Mouse (Mus musculus): ENCODE measurements around the gene Mogat1. TPM values are rescaled to one million over a fixed set of nuclear protein-coding genes. Genes with fewer than 3 reads are reported as not detected.
"Not testable (repeated sequence)": the region's sequence is repeated elsewhere in the genome, so short reads cannot be mapped to it uniquely, and the experiment has no call there.

The Mogat1 gene
- not detected for total RNA-seq (2021)

DNA sequence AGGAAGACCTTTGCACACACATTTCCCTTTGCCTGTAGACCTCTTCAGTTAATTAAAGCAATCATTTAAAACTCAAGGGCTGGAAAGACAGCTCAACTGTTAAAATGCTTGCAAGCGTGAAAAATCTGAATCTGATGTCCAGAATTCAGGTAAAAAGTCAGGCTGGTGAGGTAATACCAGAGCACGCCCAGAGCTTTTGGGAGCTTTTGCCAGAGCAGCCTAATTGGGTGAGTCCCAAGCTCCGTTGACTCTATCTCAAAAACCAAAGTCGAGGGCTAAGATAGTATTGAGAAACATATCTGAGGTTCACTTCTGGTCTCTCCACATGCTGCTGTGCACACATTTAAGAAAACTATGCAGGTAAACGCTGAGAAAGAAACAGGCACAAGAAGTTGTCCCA lies at the start of gene Mogat1:
Gene Mogat1 (plus strand): TSS at position 130 of the 400 bp plus-strand sequence.
- DNase-seq: no peak

DNA sequence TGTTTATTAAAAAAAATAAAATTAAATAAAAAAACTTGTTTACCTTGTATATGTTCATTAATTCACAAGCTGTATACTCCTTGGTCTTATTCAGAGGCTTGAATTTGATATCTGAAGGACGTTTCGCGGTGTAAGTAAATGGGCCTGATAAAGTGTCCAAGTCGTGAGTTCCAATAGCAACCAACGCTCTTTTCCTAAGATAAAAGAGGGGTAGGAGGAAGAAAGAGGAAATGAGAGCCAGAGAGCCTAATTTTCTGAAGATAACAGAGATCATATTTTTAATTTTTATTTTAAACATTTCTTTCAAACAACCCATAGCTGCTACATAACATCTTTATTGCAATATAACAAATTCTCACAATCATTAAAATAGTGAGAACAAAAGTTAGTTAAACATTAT lies 38.4 kb upstream of the Mogat1 start:
- DNase-seq: no peak

DNA sequence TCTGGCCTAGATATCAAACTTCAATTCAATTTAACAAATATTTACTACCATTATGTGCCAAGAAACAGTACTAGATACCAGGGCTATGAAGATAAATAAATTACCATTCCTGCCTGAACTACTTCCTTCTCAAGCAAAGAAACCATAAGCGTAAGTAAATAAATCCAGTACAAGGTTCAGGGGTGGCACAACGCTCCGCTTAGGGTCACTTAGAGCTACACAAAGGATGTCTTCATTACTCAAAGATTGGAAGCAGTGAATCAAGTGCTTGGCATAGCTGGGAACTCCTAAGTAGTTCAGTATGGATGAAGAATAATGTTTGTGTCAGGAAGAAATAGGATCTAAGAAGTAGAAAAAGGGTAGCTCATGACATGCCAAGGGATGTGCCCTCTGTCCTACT lies 27.4 kb upstream of the Mogat1 start:
- DNase-seq: no peak

DNA sequence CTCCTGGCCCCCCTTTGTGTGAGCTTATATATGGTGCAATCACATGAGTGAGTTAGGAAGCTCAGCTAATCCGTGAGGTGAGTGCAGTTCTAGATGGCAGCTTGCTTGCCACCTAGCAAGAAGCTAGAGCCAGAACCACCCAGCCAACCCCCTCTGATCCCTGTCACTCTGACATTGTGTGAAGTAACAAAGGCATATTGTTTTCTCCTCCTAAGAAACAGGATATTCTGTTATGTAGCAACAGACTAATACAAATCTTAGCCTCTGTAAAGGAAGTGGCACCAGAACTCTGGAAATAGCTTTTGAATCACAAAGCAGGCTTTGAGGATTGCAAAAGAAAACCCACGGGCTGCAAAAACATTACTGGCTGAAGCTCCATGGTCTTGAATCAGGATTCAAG lies 26.4 kb upstream of the Mogat1 start:
- DNase-seq: no peak

DNA sequence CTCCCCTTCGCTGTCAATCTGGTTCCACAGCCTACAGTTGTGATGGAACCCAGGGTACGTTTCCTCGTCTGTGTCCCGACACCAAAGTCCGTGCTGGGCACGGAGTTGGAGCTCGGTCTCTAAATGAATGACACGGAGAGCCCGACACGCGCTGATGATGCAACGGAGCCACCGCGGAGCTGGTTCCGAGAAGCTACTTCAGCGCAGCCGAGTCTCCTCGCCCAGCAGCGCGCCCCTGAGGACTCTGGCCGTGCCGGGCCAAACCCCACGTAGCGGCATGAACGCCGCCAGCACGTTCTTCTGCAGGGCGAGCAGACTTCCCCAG lies 22.4 kb upstream of the Mogat1 start:
- DNase-seq: no peak

DNA sequence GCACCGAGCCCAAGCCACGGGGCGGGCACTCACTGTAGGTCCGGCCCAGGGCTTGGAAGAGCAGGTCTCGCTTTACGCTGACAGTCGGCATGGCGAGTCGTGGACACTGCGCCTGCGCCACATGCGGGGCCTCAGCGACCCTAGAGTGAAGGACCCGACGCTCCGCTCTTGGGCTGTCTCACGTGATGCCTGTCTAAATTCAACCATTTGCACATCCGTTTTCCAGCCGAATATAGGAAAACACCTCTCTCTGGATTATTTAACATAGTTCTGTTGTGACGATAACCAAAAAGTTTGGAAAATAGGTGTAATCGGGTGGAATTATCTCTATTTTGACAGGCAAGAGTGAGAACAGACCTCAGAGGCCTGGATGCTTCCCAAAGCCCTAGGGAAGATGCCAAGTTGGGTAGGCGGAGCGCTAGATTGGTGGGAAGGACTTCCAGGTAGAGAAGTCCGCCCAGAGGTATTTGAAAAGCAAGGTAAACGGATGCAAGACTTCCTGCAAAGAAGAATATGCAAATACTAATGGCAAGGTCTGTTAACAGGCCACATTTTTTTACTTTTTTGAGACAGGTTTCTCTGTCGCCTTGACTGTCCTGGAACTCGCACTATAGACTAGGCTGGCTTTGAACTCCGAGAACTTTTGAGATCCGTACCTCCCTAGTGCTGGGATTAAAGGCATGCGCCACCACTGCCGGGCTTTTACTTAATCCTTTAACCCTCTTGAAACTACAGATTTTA lies 21.9 kb upstream of the Mogat1 start, which contains the start of gene Farsb:
Gene Farsb (minus strand): TSS at position 146 of the 741 bp plus-strand sequence.
- DNase-seq: peak; percentile 86 to 88

DNA sequence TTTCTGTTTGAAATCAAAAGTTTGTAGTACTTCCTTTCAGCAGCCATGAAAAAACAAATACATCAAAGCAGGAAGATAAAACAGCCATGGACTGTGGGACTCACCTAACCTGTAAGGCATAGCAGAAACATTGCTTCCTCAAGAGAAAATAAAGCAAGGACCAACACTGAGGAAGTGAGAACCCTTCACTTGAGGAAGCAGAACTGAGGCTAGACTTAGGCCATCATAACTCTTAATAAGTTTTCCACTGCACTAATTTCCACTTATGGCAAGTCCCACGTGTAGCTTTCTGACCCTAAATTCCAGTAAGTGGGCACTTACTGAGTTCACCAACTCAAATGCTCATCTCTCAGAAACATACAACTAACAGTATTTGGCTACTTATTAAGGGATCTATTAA lies 20.6 kb upstream of the Mogat1 start:
- no peak for DNase-seq

DNA sequence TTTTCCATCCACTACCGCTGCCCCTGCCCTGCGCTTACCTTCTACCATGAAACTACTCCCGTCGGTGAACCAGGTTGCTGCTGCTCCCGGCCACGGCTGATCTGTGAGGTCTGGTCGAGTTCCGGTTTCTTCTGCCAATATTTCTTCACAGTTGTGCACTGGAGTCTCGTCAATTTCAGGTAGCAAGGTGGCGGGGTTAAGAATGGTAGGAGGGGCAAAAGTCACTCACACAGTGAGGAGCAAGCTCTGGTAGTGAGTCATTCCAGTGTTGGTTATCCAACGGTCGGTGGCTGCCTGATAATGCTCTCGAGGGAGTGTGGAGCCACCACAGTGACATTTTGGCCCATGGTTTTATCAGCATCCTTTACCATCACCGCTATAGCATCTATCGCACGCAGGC lies 9.8 kb upstream of the Mogat1 start:
- no peak for DNase-seq

DNA sequence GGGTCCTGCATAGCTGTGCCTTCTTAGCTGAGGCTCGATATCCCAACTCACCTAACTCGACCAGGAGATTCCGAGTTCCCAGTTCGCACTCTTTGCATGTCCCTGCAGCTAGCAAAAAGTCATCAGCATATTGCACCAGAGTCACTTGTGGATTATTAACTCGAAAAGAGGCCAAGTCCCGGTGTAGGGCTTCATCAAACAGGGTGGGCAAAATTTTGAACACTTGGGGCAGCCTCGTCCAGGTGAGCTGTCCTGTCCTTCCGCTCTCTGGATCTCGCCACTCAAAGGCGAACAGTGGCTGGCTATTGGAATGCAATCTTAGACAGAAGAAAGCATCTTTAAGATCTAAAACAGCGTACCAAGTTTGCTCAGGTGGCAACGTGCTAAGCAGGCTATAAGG lies 8.9 kb upstream of the Mogat1 start:
- not testable (repeated sequence) for DNase-seq

DNA sequence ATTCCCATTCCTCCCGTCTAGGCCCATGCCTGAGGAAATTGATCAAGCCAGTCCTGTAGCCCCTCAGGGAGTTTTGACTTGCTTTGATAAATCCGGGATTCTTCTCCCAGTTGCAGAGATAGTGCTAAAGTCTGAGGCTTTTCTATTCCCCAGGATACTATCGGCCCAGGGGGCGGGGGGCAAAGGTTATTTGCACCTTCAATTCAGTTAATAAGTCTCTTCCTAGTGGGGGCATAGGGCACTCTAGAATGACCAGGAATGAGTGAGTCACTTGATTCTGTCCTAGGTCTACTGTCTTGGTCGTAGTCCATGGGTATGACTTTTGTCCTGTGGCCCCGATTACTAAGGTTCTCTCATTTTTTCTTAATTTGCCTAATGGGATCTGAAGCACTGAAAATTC lies 8.3 kb upstream of the Mogat1 start:
- no peak for DNase-seq

DNA sequence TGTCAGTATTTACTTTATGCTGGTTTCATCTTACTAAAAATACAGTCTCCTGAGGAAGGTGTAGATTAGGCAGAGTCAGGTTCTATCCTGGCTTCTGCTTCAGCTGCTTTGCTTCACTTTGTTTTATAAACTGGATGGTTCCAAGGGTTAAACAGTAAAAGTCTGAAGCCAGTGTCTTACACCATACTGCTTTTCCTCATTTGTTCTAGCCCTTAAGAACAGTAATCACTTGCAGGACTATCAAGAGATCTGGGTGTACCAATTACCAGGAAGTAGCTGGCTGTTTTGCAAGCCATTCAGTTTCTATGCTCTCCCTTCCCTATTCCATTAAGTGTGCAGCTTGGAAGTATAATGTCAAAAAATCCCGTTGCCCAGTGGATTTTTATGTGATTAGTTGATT lies 3.7 kb upstream of the Mogat1 start:
- no peak for DNase-seq

DNA sequence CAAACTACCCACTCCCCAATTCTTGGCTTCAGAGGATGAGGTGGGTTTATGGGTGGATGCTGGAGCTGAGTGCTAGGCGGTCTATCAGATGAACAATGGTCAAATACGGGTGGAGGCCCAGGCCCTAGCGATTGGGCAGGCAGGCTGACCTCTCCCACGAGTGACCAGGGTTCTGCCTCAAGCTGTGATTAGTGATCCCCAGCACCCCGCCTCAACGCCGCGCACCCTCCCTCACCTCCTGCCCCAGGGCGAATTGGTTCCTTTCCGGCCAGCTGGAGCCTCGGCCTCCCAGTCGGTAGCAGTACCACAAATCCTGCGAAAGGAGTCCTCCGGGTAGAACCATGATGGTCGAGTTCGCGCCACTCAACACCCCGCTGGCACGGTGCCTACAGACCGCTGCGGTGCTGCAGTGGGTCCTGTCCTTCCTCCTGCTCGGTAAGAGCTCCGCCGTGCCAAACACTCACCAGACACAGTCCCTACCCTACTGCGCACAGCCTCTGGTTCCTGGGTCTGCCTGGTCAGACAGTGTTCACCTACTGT lies 900 bp downstream of the Mogat1 start, which contains the start of gene BC035947:
Gene BC035947 (minus strand): TSS at position 538 of the 540 bp plus-strand sequence.
- no peak for DNase-seq

DNA sequence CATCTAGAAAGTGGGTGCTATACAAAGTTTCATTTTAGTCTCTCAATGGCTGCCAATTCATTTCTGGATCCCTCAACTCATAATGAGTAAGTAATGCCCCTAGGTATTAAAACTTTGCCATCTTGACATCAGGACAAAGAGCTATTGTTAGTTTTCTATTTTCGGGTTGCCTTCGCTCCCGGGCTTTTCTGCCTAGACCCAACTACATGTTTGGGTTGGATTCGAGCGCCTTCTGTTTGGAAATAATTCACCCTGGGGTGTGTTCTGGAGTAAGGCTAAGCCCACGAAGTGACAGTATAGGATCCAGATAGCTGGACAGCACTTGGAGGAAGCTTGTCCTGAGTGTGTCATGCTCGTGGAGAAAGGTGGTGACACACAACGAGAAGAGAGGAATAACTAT lies 2.0 kb downstream of the Mogat1 start:
- DNase-seq: no peak

DNA sequence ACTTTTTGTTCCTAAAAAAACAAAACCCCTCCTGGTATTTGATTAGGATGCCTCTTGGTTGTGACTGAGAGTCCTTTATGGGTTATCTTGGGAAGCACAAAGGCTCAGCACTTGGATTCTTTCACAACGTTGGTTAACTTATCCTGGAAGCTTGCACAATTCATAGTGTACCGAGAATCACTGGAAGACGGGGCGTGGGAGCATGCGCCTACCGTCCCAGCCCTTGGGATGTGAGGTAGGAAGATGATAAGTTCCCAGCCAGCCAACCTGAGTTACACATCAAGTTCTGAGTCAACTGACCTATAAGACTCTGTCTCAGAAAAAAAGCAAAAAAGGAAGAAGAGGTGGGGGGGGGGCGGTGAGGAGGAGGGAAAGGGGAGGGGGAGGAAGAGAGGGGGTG lies 8.1 kb downstream of the Mogat1 start:
- DNase-seq: no peak

DNA sequence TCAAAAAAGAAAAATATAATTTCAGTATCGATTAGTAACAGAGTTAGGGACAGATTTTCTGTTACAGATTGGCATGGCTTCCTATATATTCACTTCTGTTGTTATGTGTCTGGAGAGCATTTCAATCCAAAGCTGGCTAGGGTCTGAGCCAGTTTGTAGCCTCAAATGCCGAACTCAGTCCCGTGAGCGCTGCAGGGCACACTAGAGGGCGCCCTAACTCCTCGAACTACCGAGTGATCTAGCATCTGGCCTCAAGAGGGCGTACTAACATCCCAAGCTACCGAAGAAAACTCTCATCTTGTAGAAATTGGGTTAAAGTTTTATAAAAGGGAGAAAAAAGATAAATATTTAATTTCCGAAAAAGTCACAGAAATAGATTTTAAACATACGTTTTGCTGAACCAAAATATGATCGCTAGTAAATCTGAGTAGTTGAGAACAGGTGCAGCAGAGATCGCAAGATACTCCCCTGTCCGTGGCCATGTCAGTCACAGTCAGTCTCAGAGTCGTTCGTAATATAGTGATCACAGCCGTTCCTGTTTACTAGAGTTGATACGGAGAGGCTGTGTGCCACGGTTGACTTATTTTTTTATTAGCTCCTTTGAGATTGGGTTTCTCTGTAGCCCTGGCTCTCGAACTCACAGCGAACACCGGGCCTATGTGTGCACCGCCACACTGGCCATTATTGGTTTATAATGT lies 14.5 kb downstream of the Mogat1 start:
- DNase-seq: peak; percentile 67 to 71

DNA sequence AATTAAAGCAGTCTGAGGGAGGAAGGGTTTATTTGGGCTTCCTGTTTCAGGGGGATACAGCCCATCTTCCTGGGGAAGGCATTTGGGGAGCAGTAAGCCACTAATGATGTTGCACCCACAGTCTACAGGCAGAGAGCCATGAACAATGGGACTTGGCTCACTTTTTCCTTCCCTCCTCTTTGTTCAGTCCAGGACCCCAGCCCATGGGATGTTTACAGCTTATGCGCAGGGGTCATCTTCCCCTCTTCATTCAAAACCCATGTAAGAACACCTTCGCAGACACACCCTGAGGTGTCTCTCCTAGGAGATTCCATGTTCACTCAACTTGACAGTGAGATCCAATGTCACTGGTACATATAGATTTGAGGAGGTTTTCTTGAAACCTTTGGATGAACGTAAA lies 17.6 kb downstream of the Mogat1 start:
- no peak for DNase-seq

DNA sequence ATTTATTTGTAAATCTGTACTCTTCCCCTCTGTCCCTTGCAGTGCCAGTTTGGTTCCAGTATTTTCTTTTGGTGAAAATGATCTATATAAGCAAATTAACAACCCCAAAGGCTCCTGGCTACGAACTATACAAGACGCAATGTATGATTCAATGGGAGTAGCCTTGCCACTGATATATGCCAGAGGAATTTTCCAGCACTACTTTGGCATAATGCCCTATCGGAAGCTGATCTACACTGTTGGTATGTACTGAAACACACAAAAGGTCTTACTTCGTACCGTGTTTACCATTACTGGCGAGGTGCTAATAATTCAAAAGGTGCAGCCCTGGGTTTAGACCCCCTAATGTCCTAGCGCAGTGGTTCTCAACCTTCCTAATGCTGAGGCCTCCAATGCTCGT lies 18.2 kb downstream of the Mogat1 start:
- no peak for DNase-seq

DNA sequence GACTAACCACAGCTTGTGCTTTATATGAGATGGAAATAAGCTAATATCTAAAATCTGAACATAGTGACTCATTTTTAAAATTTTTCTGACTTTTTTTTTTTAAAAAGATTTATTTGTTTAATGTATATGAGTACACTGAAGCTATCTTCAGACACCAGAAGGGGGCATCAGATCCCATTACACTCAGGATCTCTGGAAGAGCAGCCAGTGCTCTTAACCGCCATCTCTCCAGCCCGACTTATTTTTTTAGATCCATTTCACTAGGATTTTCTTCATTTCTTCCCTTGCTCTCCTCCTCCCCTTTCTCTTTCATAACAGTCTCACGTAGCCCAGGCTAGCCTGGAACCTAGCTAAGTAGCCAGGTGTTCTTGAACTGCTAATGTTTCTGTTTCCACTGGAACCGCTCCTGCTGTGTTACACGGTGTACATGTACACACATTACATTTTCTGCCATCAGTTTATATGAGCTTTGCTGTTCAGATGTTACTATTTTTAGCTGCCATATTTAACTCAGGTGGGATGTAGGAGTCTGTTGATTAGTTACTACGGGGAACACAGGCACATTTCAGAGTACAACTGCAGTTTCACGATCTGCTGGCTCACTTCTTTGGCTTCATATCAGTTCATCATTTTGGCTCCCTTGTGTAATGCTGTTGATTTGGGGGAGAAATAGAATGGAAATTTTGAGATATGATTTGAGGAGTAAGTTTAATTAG lies 19.9 kb downstream of the Mogat1 start:
- peak in 1 of 2 experiments; percentile 16 for DNase-seq

DNA sequence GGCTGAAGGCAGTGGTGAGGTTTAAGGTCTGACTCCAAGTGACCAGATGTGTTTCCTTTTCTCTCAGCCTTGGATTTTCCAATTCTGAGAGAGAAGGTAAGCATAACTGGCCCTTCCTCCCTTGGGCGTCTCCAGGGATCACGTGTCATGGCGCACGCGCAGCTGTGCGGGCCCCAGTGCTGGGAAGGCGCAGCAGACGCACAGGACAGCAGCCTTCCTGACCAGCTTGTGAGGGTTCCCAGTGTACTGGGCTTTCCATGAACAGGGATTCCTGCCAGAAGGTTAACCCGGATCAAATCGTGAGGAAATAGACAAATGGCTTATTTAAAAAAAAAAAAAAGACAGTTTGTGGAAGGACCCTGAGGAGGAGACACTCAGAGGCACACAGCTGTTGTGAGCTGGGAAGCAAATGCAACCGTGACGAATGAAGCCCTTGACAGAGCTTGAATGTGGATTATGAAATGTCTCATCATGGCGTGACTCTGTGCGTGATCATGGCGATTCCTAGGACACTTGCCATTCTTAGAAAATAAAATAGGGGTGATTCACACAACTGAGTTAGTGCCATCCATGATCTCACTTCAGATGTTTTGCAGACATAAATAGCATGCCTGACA lies 21.5 kb downstream of the Mogat1 start:
- peak; percentile 16 for DNase-seq

DNA sequence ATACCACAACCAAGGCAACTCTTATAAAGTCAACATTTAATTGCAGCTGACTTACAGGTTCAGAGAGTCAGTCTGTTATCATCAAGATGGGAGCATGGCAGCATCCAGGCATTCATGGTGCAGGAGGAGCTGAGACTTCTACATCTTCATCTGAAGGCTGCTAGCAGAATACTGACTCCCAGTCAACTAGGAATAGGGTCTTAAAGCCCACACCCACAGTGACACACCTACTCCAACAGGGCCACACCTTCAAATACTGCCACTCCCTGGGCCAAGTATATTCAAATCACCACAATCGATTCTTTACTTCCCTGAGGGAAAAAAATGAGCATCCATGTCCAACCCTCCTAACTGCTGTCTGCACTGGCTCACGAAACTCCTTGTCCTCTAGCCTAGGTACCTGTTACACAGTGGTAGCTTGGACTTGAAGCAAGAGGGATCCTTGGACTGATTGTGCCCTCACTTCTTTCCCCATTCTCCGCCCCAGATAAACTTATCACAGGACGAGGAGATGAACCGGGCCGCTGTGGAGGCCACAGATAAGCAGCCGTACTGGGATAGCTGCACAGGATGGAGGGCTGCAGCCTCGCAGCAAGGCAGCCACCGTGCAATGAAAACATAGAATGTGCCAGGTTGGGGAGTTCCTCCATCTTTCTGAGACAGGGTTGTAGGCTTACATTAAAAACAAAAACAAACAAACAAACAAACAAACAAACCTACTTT lies 23.8 kb downstream of the Mogat1 start:
- no peak for DNase-seq

DNA sequence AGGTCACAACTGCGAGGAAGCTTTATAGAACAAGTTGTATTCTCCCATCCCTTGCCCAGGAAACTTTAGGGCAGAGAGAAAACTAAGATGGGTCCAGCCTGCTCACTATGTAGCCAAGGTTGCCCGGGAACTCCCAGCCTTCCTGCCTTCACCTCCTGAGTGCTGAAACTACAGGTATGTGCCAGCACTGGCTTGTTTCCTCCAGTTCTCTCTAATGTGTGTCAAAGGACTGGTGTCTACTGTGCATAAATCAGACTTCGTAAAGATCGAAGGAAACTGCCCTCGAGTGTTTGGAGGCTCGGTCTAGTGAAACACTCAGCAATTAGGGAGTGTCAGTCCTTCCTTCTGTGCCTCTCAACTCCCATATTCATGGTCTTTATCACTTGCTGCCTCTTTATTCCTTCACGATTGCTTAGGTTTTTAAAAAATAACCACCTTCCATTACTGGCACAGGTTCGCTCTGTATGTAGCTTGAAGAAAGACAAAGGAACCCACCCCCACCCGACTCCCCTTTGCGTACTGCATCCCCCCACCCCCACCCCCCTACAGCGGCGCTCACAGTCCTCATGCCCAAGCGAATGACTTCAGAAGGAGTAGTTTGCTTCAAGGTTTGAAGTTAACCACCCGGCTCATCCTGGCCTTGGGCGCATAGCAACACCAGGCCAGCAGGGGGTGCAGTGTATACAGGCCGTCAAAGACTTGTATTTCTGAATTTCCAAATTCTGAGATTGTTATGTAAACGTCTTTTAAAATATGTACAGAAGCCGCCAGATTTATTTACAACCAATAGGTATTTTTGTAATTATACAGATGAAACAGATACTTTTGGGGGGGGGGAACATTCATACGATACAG lies 25.7 kb downstream of the Mogat1 start:
- DNase-seq: peak; percentile 73

Measured in layer of hippocampus, postnatal 36 days (tissue).